Mouse (Mus musculus) heart, postnatal 36 days (tissue): ENCODE measurements around the gene Ky. TPM values are rescaled to one million over a fixed set of nuclear protein-coding genes. Genes with fewer than 3 reads are reported as not detected.

Experiments
- DNase-seq, 2 experiments: peaks; one replicate each; pipeline ENCODE4 v3.0.0; 2021 to 2022
- intact Hi-C: fragments of 180-260 bp; cut with DNase I; formaldehyde crosslinking; loops from one replicate; pipeline ENCODE4 v1.15.1; 2025
- total RNA-seq, 2 experiments: library from RNA; stranded (reverse); gene quantifications; 2 replicates each; pipeline ENCODE4 v1.2.3; 2021

The Ky gene
- total RNA-seq, 2 experiments from 2014 or later = 9.0 to 21.8 TPM

DNA sequence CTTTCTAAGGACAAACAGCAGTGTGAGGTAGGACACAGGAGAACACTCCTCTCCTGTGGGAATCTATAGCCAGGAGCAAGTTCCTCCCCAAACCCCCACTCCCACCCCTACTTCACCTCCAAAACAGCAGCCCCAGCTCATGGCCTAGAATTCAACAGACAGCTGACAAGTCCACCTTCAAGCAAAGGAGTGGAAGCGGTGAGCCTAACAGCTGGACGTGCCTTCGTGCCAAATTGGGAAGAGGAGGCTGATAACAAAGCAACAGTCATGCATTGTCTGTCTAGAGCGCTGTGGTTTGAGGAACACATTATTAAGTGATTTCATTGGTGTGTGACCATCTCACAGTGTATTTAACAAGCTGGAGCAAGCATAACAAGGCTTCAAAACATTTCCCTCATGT lies 4.4 kb upstream of the Ky start:
- intact Hi-C loops = loop anchor here (5.0 to 10.0 kb wide), 2 partner anchors 1174 to 1306 kb away; no protein-coding TSS in a partner anchor
- DNase-seq = no peak

- DNase-seq = no peak
- intact Hi-C loops = loop anchor here (5.0 to 10.0 kb wide), 2 partner anchors 1175 to 1307 kb away; no protein-coding TSS in a partner anchor
These were observed 3.4 kb upstream of the Ky start for GRCm38 (mm10) chr9:102502015-102502633.

DNA sequence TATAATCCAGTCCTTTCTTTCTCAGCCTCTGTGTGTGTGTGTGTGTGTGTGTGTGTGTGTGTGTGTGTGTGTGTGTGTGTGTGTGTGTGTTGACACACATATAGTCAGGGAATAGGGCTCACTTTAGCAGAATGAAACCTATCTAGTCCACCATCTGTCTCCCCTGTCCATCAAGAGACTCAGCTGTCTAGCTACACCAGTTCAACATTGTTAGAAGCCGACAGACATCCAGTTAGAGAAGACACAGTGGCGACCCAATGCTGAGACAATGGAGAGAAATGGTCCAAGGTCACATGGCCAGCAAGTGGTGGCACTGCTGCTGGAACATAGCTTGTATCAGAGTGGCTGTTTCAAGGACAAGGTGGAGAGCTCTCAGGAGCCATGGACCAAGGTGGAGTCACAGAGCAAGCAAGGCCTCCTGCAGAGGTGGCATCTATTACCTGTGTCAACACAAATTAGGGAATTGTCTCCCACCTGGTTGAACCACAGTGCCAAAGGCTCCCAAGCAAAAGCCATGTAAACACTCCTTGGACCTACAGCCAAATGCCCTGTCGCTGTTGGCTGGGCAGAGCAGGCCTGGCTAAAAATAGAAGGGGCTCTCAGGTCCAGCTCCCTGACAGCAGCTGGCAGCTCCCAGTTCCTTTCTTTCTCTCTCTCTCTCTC lies 703 bp upstream of the Ky start:
- intact Hi-C loops = loop anchor here (5.0 to 10.0 kb wide), 2 partner anchors 1178 to 1310 kb away; no protein-coding TSS in a partner anchor
- peak in 1 of 2 experiments; percentile 59 for DNase-seq

GRCm38 (mm10) chr9:102508315-102508714 lies 2.8 kb downstream of the Ky start:
- intact Hi-C loops = loop anchor here (10.0 kb wide), 1 partner anchor 1314 kb away; no protein-coding TSS in a partner anchor
- no peak for DNase-seq

DNA sequence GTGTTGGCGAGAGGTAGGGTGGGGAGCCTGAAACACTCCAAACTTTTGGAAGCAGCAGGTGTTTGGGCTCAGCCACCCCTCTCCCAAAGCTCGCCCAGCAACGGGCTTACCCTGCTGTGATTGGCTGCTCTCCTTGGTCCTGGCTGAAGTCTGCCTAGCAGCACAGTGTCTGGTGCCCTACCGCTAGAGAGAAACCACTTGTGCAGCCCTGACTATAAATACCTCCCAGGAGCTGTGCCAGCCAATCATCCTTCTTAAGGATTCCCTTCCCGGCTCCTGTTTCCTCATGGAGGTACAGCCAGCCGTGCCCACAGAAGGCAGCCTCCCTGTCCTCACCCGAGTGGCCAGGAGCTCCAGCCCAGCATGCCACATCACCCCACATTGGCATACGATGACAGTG lies 5.9 kb downstream of the Ky start:
- intact Hi-C loops = loop anchor here (5.0 kb wide), 1 partner anchor 109 kb away; no protein-coding TSS in a partner anchor
- peak; percentile 51 to 59 for DNase-seq

GRCm38 (mm10) chr9:102513578-102513977 lies 8.0 kb downstream of the Ky start:
- DNase-seq = no peak
- intact Hi-C loops = loop anchor here (5.0 kb wide), 1 partner anchor 111 kb away; no protein-coding TSS in a partner anchor

GRCm38 (mm10) chr9:102518443-102518842 lies 12.9 kb downstream of the Ky start:
- intact Hi-C loops = no loop called here

GRCm38 (mm10) chr9:102521396-102521795 lies 15.8 kb downstream of the Ky start:
- DNase-seq = no peak
- intact Hi-C loops = no loop called here

More at GRCm38 (mm10) chr9:102518443-102518842, 12.9 kb downstream of the Ky start:
- peak; percentile 49 to 59 for DNase-seq

DNA sequence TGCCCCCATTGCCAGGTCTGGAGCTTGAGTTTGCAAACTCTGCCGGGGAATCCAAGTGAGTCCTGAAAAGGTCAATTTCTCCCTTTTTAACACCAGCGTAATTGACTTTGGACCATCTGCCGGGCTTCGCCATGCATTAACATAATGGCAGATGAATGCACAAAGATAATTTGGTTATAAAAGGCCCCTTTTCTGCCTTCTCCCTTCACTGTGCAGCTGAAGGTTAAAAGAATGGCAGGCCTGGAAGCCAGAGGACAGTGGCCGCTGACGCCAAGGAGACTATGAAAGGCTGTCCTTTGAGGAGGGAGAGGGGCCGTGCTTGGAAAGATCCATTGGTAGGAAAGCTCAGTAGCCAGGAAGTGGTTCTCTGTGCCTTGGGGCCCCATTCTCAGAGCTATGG lies 22.6 kb downstream of the Ky start:
- no peak for DNase-seq
- intact Hi-C loops = no loop called here

DNA sequence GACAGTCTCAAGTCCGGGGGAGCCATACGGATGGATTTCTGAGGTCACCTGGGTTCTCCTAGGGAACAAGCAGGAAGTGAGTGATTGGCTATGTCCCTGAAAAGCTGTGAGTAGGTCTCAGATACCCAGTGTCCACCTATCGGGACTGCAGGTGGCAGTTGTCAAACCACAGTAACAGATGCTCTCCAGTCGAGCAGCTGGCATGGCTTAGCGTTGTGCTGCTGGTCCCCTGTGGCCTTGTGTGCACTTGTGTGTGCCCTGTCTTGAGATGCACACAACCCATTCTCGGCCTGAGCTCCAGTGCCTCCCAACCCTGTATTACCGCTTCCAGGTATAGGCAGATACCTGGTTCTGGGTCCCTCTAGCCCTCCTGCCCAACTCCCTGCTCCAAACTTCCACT lies 23.0 kb downstream of the Ky start:
- no peak for DNase-seq
- intact Hi-C loops = no loop called here

- intact Hi-C loops = no loop called here
These were observed 23.5 kb downstream of the Ky start for GRCm38 (mm10) chr9:102529008-102529407.

GRCm38 (mm10) chr9:102531051-102531892 lies 25.7 kb downstream of the Ky start:
- DNase-seq = no peak
- intact Hi-C loops = no loop called here

More at GRCm38 (mm10) chr9:102529008-102529407, 23.5 kb downstream of the Ky start:
- DNase-seq = no peak

- intact Hi-C loops = no loop called here
- no peak for DNase-seq
These were observed 31.4 kb downstream of the Ky start for GRCm38 (mm10) chr9:102536968-102537367.

GRCm38 (mm10) chr9:102539699-102540098 lies 34.1 kb downstream of the Ky start:
- intact Hi-C loops = loop anchor here (10.0 kb wide), 1 partner anchor 1225 kb away; no protein-coding TSS in a partner anchor
- no peak for DNase-seq

- DNase-seq = no peak
- intact Hi-C loops = loop anchor here (10.0 kb wide), 1 partner anchor 1227 kb away; no protein-coding TSS in a partner anchor
These were observed 36.1 kb downstream of the Ky start for GRCm38 (mm10) chr9:102541666-102542065.

DNA sequence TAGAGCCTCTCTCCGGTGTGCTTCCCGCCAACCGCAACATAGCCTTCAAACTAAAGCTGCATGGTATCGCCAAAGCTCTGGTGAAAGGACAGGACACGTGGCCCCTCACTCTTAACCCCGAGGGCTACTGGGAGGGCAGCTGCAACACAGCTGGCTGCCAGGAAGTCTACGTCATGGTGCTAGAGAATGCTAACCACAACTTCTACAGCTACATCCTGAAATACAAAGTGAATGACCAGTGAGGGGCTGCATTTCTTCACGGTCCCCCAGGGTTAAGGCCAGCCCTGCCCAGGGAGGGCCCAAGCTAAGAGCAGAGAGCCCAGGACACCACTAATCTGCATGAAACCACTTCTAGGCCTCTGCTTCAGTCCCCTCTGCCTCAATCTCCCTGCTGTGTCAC lies 37.0 kb downstream of the Ky start:
- no peak for DNase-seq
- intact Hi-C loops = loop anchor here (10.0 kb wide), 1 partner anchor 1228 kb away; no protein-coding TSS in a partner anchor

DNA sequence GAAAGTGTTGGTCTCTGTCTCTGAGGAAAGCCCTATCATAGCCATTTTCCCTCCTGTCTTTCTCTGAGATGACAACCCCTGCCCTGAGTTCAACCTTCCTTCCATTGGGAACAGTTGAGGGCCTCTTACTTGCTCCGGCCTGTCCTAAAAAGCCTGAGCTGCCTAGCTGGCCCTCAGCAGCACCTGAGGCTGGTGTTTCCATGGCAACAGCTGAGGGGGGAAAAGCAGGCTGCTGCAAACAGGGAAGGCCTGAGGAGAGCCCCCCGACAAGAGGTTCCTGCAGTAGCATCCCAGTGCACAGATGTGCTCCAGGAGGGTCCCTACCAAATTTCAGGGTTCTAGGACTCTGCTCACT lies 38.2 kb downstream of the Ky start:
- no peak for DNase-seq

GRCm38 (mm10) chr9:102544116-102544772 lies 38.7 kb downstream of the Ky start:
- DNase-seq = no peak
- intact Hi-C loops = loop anchor here (10.0 kb wide), 1 partner anchor 1229 kb away; no protein-coding TSS in a partner anchor

More for the DNA sequence above, 38.2 kb downstream of the Ky start:
- intact Hi-C loops = loop anchor here (1.0 to 10.0 kb wide), 2 partner anchors 139 to 1229 kb away; no protein-coding TSS in a partner anchor

- intact Hi-C loops = loop anchor here (1.0 to 10.0 kb wide), 3 partner anchors 53 to 1230 kb away; no protein-coding TSS in a partner anchor
- DNase-seq = peak; percentile 84 to 86
These were observed 39.3 kb downstream of the Ky start for GRCm38 (mm10) chr9:102544773-102545366.
